In the genomic region with DNA sequence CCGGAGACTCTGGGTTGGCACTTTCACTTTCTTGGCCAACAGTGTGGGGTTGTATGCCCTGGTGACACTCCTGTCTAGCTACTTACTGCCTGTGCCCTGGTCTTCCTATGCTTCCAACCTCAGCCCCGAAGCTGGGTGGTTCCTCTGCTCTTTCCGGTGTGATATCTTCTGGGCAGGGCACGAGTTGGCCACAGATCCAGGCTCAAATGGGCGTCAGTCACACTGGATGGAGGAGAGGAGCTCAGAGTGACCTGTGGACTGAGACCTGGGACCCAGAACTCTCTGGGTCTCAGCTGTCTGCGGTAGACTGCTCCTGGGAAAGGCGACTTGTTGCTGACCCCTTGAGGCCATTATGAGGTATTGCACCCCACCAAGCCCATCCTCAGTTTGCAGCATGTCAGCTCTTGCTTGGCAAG, we compare ENCODE assay signal across 8 mouse cellular contexts. TPM values are rescaled to one million over a fixed set of nuclear protein-coding genes. Genes with fewer than 3 reads are reported as not detected.
DNase-seq lines count a peak whose midpoint lies in the region; ATAC-seq and TF ChIP-seq lines count a peak whose summit lies in the region.
"Had no signal": no experiment of that assay in that cellular context is flagged by ENCODE, and none has a peak within 500 bp of the region (broad histone marks: within the 10 kb centered on the region; RNA-seq: fewer than 3 reads in every experiment).

Gene Arhgef16 (minus strand): TSS at position 211 of the 416 bp plus-strand sequence.

- no peaks in the 10 kb centered on the region for H3K9me3 ChIP-seq in E14TG2a.4 (ENCODE audit: low read length)
- no peaks in the 10 kb centered on the region for H3K9me3 ChIP-seq in heart, postnatal 0 days (replicated peaks; ENCODE audit: control insufficient read depth, low read length)
- no peaks in the 10 kb centered on the region for H3K9me3 ChIP-seq in liver, postnatal 0 days (ENCODE audit: low read length)

- H3K36me3 ChIP-seq in E14TG2a.4 (ENCODE audit: insufficient read depth, low read length): no peaks in the 10 kb centered on the region
- H3K36me3 ChIP-seq in heart, postnatal 0 days (replicated peaks; ENCODE audit: control insufficient read depth, insufficient read depth, low read length): no peaks in the 10 kb centered on the region
- no peaks in the 10 kb centered on the region for H3K36me3 ChIP-seq in liver, postnatal 0 days (replicated peaks; ENCODE audit: insufficient read depth, low read length)

- no peak within 1 kb of the TSS for H3K27ac ChIP-seq in heart, postnatal 0 days (ENCODE audit: low read depth)
- no peak within 1 kb of the TSS for H3K27ac ChIP-seq in liver, postnatal 0 days (ENCODE audit: low read depth)
- H3K27ac ChIP-seq in olfactory bulb, adult 2 months (ENCODE audit: insufficient read depth, low read depth, low read length): no peak within 1 kb of the TSS
- H3K27ac ChIP-seq: macrophage had no signal

- no peak for TF ChIP-seq POLR2A in olfactory bulb, adult 2 months (IDR thresholded peaks at IDR 0.05; ENCODE audit: insufficient read depth, low read depth, low read length)

- 18% methylated on average over 7 of the region's 7 CpGs for WGBS in heart, postnatal 0 days
- WGBS in liver, postnatal 0 days (ENCODE audit: insufficient replicate concordance): 18% methylated on average over 7 of the region's 7 CpGs
- whole genome bisulfite sequencing in olfactory bulb, adult 2 months: 30% methylated on average over 7 of the region's 7 CpGs

- ATAC-seq in heart, postnatal 0 days (ENCODE audit: insufficient read depth, low read depth): peak; percentile 39
- peak; percentile 51 for ATAC-seq in liver, postnatal 0 days

- H3K27me3 ChIP-seq in E14TG2a.4 (ENCODE audit: insufficient read depth, low read length): peaks cover 31% of the 10 kb centered on the region
- peaks cover 22% of the 10 kb centered on the region for H3K27me3 ChIP-seq in heart, postnatal 0 days (ENCODE audit: control insufficient read depth, insufficient read depth, low read length)
- peaks cover 14% of the 10 kb centered on the region; the same call in 1 of the 2 replicates for H3K27me3 ChIP-seq in liver, postnatal 0 days (ENCODE audit: insufficient read depth, low read length)

- TF ChIP-seq EP300 in heart, postnatal 0 days (IDR thresholded peaks at IDR 0.05; ENCODE audit: low read depth): no peak
- no peak for TF ChIP-seq EP300 in liver, postnatal 0 days (IDR thresholded peaks at IDR 0.05; ENCODE audit: low read depth)

- no peak within 1 kb of the TSS for H3K9ac ChIP-seq in heart, postnatal 0 days (replicated peaks; ENCODE audit: low read depth, low read length)
- H3K9ac ChIP-seq in liver, postnatal 0 days (replicated peaks): no peak within 1 kb of the TSS

- peaks cover 39% of the 10 kb centered on the region for H3K4me1 ChIP-seq in E14TG2a.4 (replicated peaks; ENCODE audit: low read depth, low read length)
- peaks cover 6% of the 10 kb centered on the region; the same call in 1 of the 2 replicates for H3K4me1 ChIP-seq in heart, postnatal 0 days (ENCODE audit: control insufficient read depth, insufficient read depth)
- H3K4me1 ChIP-seq in liver, postnatal 0 days (ENCODE audit: insufficient read depth): peaks cover 4% of the 10 kb centered on the region; the same call in 1 of the 2 replicates
- peaks cover 6% of the 10 kb centered on the region for H3K4me1 ChIP-seq in olfactory bulb, adult 2 months (ENCODE audit: control insufficient read depth, insufficient read depth, low read length)

- peak within 1 kb of the TSS; percentile 83 for H3K4me3 ChIP-seq in E14TG2a.4 (replicated peaks; ENCODE audit: low read length)
- no peak within 1 kb of the TSS for H3K4me3 ChIP-seq in heart, postnatal 0 days (ENCODE audit: low read depth, low read length)
- H3K4me3 ChIP-seq in liver, postnatal 0 days (ENCODE audit: low read depth, low read length): no peak within 1 kb of the TSS
- H3K4me3 ChIP-seq in olfactory bulb, adult 2 months (ENCODE audit: insufficient read depth, low read depth, low read length): no peak within 1 kb of the TSS

- peak; percentile 65 for DNase-seq in NIH3T3 (ENCODE audit: low read depth)
- DNase-seq in cerebellum, postnatal 36 days: peak; percentile 42 to 52
- DNase-seq in heart, postnatal 0 days (ENCODE audit: low spot score): peak; percentile 56
- DNase-seq in kidney, postnatal 14 days: peak; percentile 72
- DNase-seq in liver, postnatal 0 days: peak; percentile 59

- peak; percentile 93 for TF ChIP-seq CTCF in E14TG2a.4 (conservative IDR thresholded peaks at IDR 0.05; ENCODE audit: low read length)
- peak; percentile 85 for TF ChIP-seq CTCF in heart, postnatal 0 days (IDR thresholded peaks at IDR 0.05; ENCODE audit: low read depth)
- peak; percentile 88 for TF ChIP-seq CTCF in liver, postnatal 0 days (IDR thresholded peaks at IDR 0.05; ENCODE audit: low read depth)
- TF ChIP-seq CTCF in olfactory bulb, adult 2 months (IDR thresholded peaks at IDR 0.05; ENCODE audit: insufficient read depth, low read depth, low read length): peak; percentile 89

- no peak within 1 kb of the TSS for H3K4me2 ChIP-seq in heart, postnatal 0 days (ENCODE audit: low read depth, low read length)
- no peak within 1 kb of the TSS for H3K4me2 ChIP-seq in liver, postnatal 0 days (ENCODE audit: low read depth, low read length)

RNA-seq across cellular contexts. Expression of gene Arhgef16, which starts in this region (rescaled TPM):
- total RNA-seq in heart, postnatal 0 days (2014; rRNA removed; ENCODE audit: low replicate concordance): 2.6 and 3.5 TPM in 2 replicates
- polyA plus RNA-seq in heart, postnatal 0 days (2015; fragmentation: Nextera tagmentation; extraction: Ambion mirVana): 0.49 and 0.62 TPM in 2 replicates
- polyA plus RNA-seq in liver, postnatal 0 days (2015; fragmentation: Nextera tagmentation; extraction: Ambion mirVana): 3.2 and 4.3 TPM in 2 replicates
- polyA plus RNA-seq in olfactory bulb, adult 2 months (2012; ENCODE audit: insufficient read depth, insufficient read length, low replicate concordance, missing spikeins): not detected in 2 replicates
- polyA plus RNA-seq: macrophage had no signal
